Mouse (Mus musculus) activated CD4-positive, CD25-positive, alpha-beta regulatory T cell, adult 9 weeks (primary cell): ENCODE data around the gene Haus3. TPM values are rescaled to one million over a fixed set of nuclear protein-coding genes. Genes with fewer than 3 reads are reported as not detected.

Experiments
- polyA plus RNA-seq: library from polyadenylated mRNA; unstranded; fragments of 100-300 nt; shearing (Covaris generic); gene quantifications from one replicate; pipeline ENCODE4 v1.2.1, GENCODE M21; 2017

Gene Haus3
- 81.8 TPM for polyA plus RNA-seq

GRCm38 (mm10) chr5:34168950-34169891, at the start of gene Haus3, which contains the start of gene Poln:
Gene Haus3 (minus strand): TSS chr5:34169527.
Gene Poln (minus strand): TSS chr5:34169448.

DNA sequence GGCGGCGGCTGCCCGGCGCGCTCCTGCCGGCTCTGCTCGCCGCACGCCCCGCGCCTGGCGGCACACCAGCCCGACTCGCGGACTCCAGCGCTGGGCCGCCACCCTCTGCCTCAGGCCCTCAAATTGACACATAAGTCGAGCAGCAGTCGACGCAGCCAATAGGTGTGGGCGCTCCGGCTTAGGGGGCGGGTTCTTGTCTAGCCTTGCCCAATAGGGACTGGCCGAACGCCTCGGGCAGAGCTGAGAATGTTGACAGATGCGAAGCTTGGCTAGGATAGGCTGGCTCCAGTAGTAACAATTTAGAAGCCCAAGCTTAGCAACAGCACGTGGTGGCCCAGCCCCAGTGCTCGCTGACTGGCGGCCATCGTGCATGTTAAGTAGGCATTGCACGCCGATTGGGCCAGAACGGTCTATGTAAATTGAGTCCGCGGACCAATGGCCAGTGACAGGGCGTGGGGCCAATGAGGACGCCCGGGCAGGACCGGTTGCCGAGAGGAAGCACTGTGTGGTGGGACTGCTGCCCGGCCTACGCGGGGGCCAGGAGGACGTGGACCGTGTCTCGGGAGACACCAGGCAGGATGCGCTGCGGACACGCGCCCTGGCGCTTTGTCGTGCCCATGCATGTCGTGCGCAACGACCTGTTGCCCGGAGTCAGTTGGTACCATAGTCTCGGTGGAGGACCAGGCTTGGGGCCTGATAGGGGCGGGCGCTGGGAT, 18.4 kb upstream of the Haus3 start, which contains the start of gene Mxd4:
Gene Mxd4, minus strand, starts transcription at position 120 of the 716 bp plus-strand sequence.

Other genes with a start within 250 kb of the Haus3 start
- gene Nelfa, start 233.1 kb downstream of the Haus3 start, polyA plus RNA-seq = 52.1 TPM
- gene Gm1673, start 186.1 kb downstream of the Haus3 start, polyA plus RNA-seq = not detected
- not detected for gene Nat8l, start 173.5 kb downstream of the Haus3 start, polyA plus RNA-seq
- 0.42 TPM for gene Poln, start 79 bp downstream of the Haus3 start, polyA plus RNA-seq
- 56.6 TPM for gene Mxd4, start 18.2 kb upstream of the Haus3 start, polyA plus RNA-seq
- 3.8 TPM for gene Zfyve28, start 118.9 kb upstream of the Haus3 start, polyA plus RNA-seq
- not detected for gene Cfap99, start 119.1 kb upstream of the Haus3 start, polyA plus RNA-seq
- 162 TPM for gene Rnf4, start 166.8 kb upstream of the Haus3 start, polyA plus RNA-seq
- gene Fam193a, start 200.4 kb upstream of the Haus3 start, polyA plus RNA-seq = 7.8 TPM